ENCODE assay signal across 9 mouse cellular contexts in genomic region chr13:106760232-106760875, GRCm38 (mm10).
A peak's percentile ranks its signal among the peaks of the same experiment; 100 is the strongest.
DNase-seq lines count a peak whose midpoint lies in the region; ATAC-seq and TF ChIP-seq lines count a peak whose summit lies in the region.
"Had no signal": no experiment of that assay in that cellular context is flagged by ENCODE, and none has a peak within 500 bp of the region (broad histone marks: within the 10 kb centered on the region; RNA-seq: fewer than 3 reads in every experiment).

No protein-coding gene starts in this region.

- H3K9me3 ChIP-seq in forebrain, postnatal 0 days (ENCODE audit: low read length) = no peaks in the 10 kb centered on the region
- no peaks in the 10 kb centered on the region for H3K9me3 ChIP-seq in forebrain, embryonic 12.5 days
- no peaks in the 10 kb centered on the region for H3K9me3 ChIP-seq in heart, embryonic 12.5 days (replicated peaks)
- H3K9me3 ChIP-seq: neural tube, embryonic 12.5 days had no signal

- no peak overlapping the region for H3K4me3 ChIP-seq in forebrain, postnatal 0 days (ENCODE audit: low read depth, low read length)
- no peak overlapping the region for H3K4me3 ChIP-seq in forebrain, embryonic 12.5 days (replicated peaks)
- H3K4me3 ChIP-seq in heart, embryonic 12.5 days = no peak overlapping the region
- H3K4me3 ChIP-seq: neural tube, embryonic 12.5 days had no signal

- ATAC-seq in forebrain, postnatal 0 days = 0 out of 2 replicates have a peak, but pooled peaks have one; percentile 32
- ATAC-seq in forebrain, embryonic 12.5 days (ENCODE audit: low FRiP score) = no peak
- peak; percentile 78 for ATAC-seq in heart, embryonic 12.5 days (ENCODE audit: insufficient number of reproducible peaks, low FRiP score)

- H3K4me2 ChIP-seq in forebrain, postnatal 0 days (ENCODE audit: low read depth) = no peak overlapping the region
- no peak overlapping the region for H3K4me2 ChIP-seq in forebrain, embryonic 12.5 days
- peak overlapping the region; percentile 20; the same call in 1 of the 2 replicates for H3K4me2 ChIP-seq in heart, embryonic 12.5 days
- H3K4me2 ChIP-seq: neural tube, embryonic 12.5 days had no signal

- TF ChIP-seq CTCF in forebrain, postnatal 0 days (IDR thresholded peaks at IDR 0.05; ENCODE audit: low read depth) = no peak

- no peak overlapping the region for H3K9ac ChIP-seq in forebrain, postnatal 0 days
- H3K9ac ChIP-seq in forebrain, embryonic 12.5 days = no peak overlapping the region
- H3K9ac ChIP-seq in heart, embryonic 12.5 days = no peak overlapping the region
- H3K9ac ChIP-seq: neural tube, embryonic 12.5 days had no signal

- no peak for DNase-seq in forebrain, postnatal 0 days
- peak; percentile 65 for DNase-seq in adrenal gland, adult 2 months
- DNase-seq in kidney, postnatal 4 days = peak; percentile 25 to 49
- peak; percentile 57 for DNase-seq in skeletal muscle tissue, adult 2 months (ENCODE audit: low read depth, low spot score)
- no peak for DNase-seq in right cerebral cortex, postnatal 14 days
- no peak for DNase-seq in urinary bladder, postnatal 10 days (ENCODE audit: low spot score)

- H3K4me1 ChIP-seq in forebrain, postnatal 0 days (ENCODE audit: insufficient read depth) = no peaks in the 10 kb centered on the region
- no peaks in the 10 kb centered on the region for H3K4me1 ChIP-seq in forebrain, embryonic 12.5 days
- peaks cover 22% of the 10 kb centered on the region for H3K4me1 ChIP-seq in heart, embryonic 12.5 days (replicated peaks)
- H3K4me1 ChIP-seq: neural tube, embryonic 12.5 days had no signal

- WGBS in forebrain, postnatal 0 days = 79% methylated on average over 14 of the region's 14 CpGs
- 89% methylated on average over 14 of the region's 14 CpGs for WGBS in forebrain, embryonic 12.5 days
- 43% methylated on average over 14 of the region's 14 CpGs for WGBS in heart, embryonic 12.5 days

- H3K27ac ChIP-seq in forebrain, postnatal 0 days (ENCODE audit: low read depth, low read length) = no peak overlapping the region
- H3K27ac ChIP-seq in forebrain, embryonic 12.5 days = no peak overlapping the region
- H3K27ac ChIP-seq in heart, embryonic 12.5 days (ENCODE audit: poor library complexity, severe bottlenecking) = no peak overlapping the region
- H3K27ac ChIP-seq: neural tube, embryonic 12.5 days had no signal

- no peaks in the 10 kb centered on the region for H3K27me3 ChIP-seq in forebrain, postnatal 0 days (ENCODE audit: insufficient read depth, low read length)
- no peaks in the 10 kb centered on the region for H3K27me3 ChIP-seq in forebrain, embryonic 12.5 days
- no peaks in the 10 kb centered on the region for H3K27me3 ChIP-seq in heart, embryonic 12.5 days (replicated peaks)
- H3K27me3 ChIP-seq: neural tube, embryonic 12.5 days had no signal

- H3K36me3 ChIP-seq in forebrain, postnatal 0 days (ENCODE audit: insufficient read depth) = no peaks in the 10 kb centered on the region
- H3K36me3 ChIP-seq in forebrain, embryonic 12.5 days (replicated peaks) = no peaks in the 10 kb centered on the region
- no peaks in the 10 kb centered on the region for H3K36me3 ChIP-seq in heart, embryonic 12.5 days
- H3K36me3 ChIP-seq: neural tube, embryonic 12.5 days had no signal

Comparison
In these comparisons a context has a peak if more than half of its experiments do, and no peak if none do; other contexts are left out.
1. DNase-seq: peak in adrenal gland, adult 2 months (single experiment), kidney, postnatal 4 days (2 of 2) and skeletal muscle tissue, adult 2 months (single experiment); none in forebrain, postnatal 0 days (single experiment), right cerebral cortex, postnatal 14 days (single experiment) and urinary bladder, postnatal 10 days (single experiment).